Mouse (Mus musculus) olfactory bulb, adult 2 months (tissue): ENCODE data around the gene Lce1f.

Source experiments
- CTCF ChIP-seq: fragments of 200-500 bp; IDR thresholded peaks from 2 replicates; pipeline ENCODE4 v1.5.1; 2012; ENCODE audit warnings: low read depth, mild to moderate bottlenecking, low read length, moderate library complexity; ENCODE audit not compliant: insufficient read depth
- POLR2A ChIP-seq: fragments of 200-500 bp; IDR thresholded peaks from 2 replicates; pipeline ENCODE4 v1.6.1; 2012; ENCODE audit warnings: mild to moderate bottlenecking, low read depth, low read length, moderate library complexity; ENCODE audit not compliant: insufficient read depth

DNA sequence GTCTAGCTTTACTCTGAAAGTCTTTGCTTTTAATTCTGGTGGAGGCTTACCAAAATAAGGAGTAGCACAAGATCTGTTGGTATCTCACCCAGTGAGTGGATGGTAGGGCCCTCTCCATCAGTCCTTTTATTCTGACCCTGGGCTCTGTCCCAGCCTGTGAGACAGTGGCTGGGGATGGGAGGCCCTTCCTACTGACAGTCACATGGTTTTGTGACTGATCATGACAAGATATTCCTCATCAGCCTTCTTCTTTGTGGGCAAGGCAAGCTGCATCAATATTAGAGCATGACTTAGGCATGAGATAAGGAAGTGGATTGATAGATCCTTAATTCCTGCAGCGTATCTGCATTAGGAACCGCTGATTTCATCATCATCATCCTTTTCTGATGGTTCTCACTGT, 11.2 kb downstream of the Lce1f start, which contains the start of gene Lce1e:
- TF ChIP-seq POLR2A (no peak), CTCF (no peak)
